Mouse (Mus musculus) heart, embryonic 14.5 days (tissue): ENCODE results near the gene Thoc3. TPM values are rescaled to one million over a fixed set of nuclear protein-coding genes. Genes with fewer than 3 reads are reported as not detected.
"Not testable (repeated sequence)": the region's sequence is repeated elsewhere in the genome, so short reads cannot be mapped to it uniquely, and the experiment has no call there.

Experiments used
- ATAC-seq: fragments of 200-750 bp; cut with Nextera tagmentation; 2 replicates; pipeline ENCODE4 v1.8.0; 2017; ENCODE audit warnings: low read depth, moderate TSS enrichment; ENCODE audit not compliant: insufficient number of reproducible peaks, insufficient read depth, low FRiP score
- H3K27ac ChIP-seq, 2 experiments: fragments of 200-500 bp in 1 of 2; fragments of 300-500 bp in 1 of 2; sonication (generic) in 1 of 2; replicated peaks in 1 of 2; 2 replicates each; pipeline ENCODE4 v1.5.1; 2012 to 2014; ENCODE audit warnings: low read depth in 2 of 2, low read length in 2 of 2, control low read depth in 1 of 2, mild to moderate bottlenecking in 1 of 2, mixed read lengths in 1 of 2; ENCODE audit not compliant: control insufficient read depth in 1 of 2, insufficient read depth in 1 of 2
- H3K27me3 ChIP-seq: fragments of 300-500 bp; sonication (generic); 2 replicates; pipeline ENCODE4 v1.6.1; 2014; ENCODE audit warnings: mild to moderate bottlenecking, low read length, control low read depth; ENCODE audit not compliant: control insufficient read depth, insufficient read depth
- H3K36me3 ChIP-seq: fragments of 300-500 bp; sonication (generic); 2 replicates; pipeline ENCODE4 v1.6.1; 2014; ENCODE audit warnings: mild to moderate bottlenecking, control low read depth, low read length, mixed read lengths; ENCODE audit not compliant: control insufficient read depth, insufficient read depth
- H3K4me1 ChIP-seq, 2 experiments: fragments of 200-500 bp in 1 of 2; fragments of 300-500 bp in 1 of 2; sonication (generic) in 1 of 2; 2 replicates each; pipeline ENCODE4 v1.6.1; 2012 to 2014; ENCODE audit warnings: low read length in 2 of 2, control low read depth in 1 of 2, mixed read lengths in 1 of 2; ENCODE audit not compliant: control insufficient read depth in 2 of 2, insufficient read depth in 2 of 2
- H3K4me2 ChIP-seq: fragments of 300-500 bp; sonication (generic); 2 replicates; pipeline ENCODE4 v1.6.1; 2014; ENCODE audit warnings: mild to moderate bottlenecking, low read length
- H3K4me3 ChIP-seq, 2 experiments: fragments of 200-500 bp in 1 of 2; fragments of 300-500 bp in 1 of 2; sonication (generic) in 1 of 2; 2 replicates each; pipeline ENCODE4 v1.5.1; 2012 to 2014; ENCODE audit warnings: low read length in 2 of 2, mild to moderate bottlenecking in 2 of 2, control low read depth in 1 of 2, low read depth in 1 of 2, moderate library complexity in 1 of 2; ENCODE audit not compliant: control insufficient read depth in 1 of 2, insufficient read depth in 1 of 2
- H3K9ac ChIP-seq: fragments of 300-500 bp; sonication (generic); 2 replicates; pipeline ENCODE4 v1.6.1; 2014; ENCODE audit warnings: mild to moderate bottlenecking, low read length
- H3K9me3 ChIP-seq: fragments of 300-500 bp; sonication (generic); 2 replicates; pipeline ENCODE4 v1.6.1; 2016; ENCODE audit warnings: low read length, control low read depth; ENCODE audit not compliant: control insufficient read depth
- WGBS: fragments of 180-500 bp; shearing (Covaris S2); extraction: QIAGEN DNeasy Blood & Tissue Kit; methylation state at CpG from one replicate; pipeline ENCODE4 v1.1.7; 2014; 5-methylcytosine and 5-hydroxymethylcytosine counted together
- polyA plus RNA-seq: library from polyadenylated mRNA; unstranded; fragments of >200 nt; fragmentation: Nextera tagmentation; extraction: Ambion mirVana; gene quantifications from 2 replicates; pipeline ENCODE4 v1.2.1, GENCODE M21; 2014

The Thoc3 gene
- polyA plus RNA-seq, 1 experiment from 2014 or later: 88.2 TPM

GRCm38 (mm10) chr13:54501352-54501751, 32.7 kb upstream of the Thoc3 start:
- H3K4me2 ChIP-seq: no peak overlapping the region
- ATAC-seq: no peak
- H3K4me1 ChIP-seq: peaks cover 2 to 12% of the 10 kb centered on the region in 2 experiments; a peak in 3 of 4 replicates
- H3K27ac ChIP-seq: no peak overlapping the region
- no peaks in the 10 kb centered on the region for H3K9me3 ChIP-seq
- H3K9ac ChIP-seq: no peak overlapping the region
- H3K36me3 ChIP-seq: no peaks in the 10 kb centered on the region
- no peak overlapping the region for H3K4me3 ChIP-seq
- no peaks in the 10 kb centered on the region for H3K27me3 ChIP-seq
- WGBS: 66% methylated on average over 2 of the region's 2 CpGs

- H3K4me1 ChIP-seq, H3K27ac ChIP-seq, H3K27me3 ChIP-seq, H3K4me3 ChIP-seq, H3K9me3 ChIP-seq, ATAC-seq, H3K36me3 ChIP-seq, H3K4me2 ChIP-seq, H3K9ac ChIP-seq: not testable (repeated sequence)
- WGBS: 88% methylated on average over 7 of the region's 7 CpGs
Measured at GRCm38 (mm10) chr13:54499551-54499950, 30.9 kb upstream of the Thoc3 start.

- Histone ChIP-seq H3K4me2 (no peak overlapping the region), H3K4me1 (no peaks in the 10 kb centered on the region), H3K36me3 (no peaks in the 10 kb centered on the region), H3K27me3 (no peaks in the 10 kb centered on the region), H3K9me3 (no peaks in the 10 kb centered on the region), H3K4me3 (no peak overlapping the region), H3K27ac (no peak overlapping the region), H3K9ac (no peak overlapping the region)
- 72% methylated on average over 6 of the region's 6 CpGs for WGBS
- ATAC-seq: no peak
Measured at GRCm38 (mm10) chr13:54491381-54491780, 22.7 kb upstream of the Thoc3 start.

- no peak overlapping the region for H3K27ac ChIP-seq
- no peak overlapping the region for H3K4me2 ChIP-seq
- H3K4me3 ChIP-seq: no peak overlapping the region
- no peaks in the 10 kb centered on the region for H3K4me1 ChIP-seq
- no peaks in the 10 kb centered on the region for H3K9me3 ChIP-seq
- H3K27me3 ChIP-seq: no peaks in the 10 kb centered on the region
- 72% methylated on average over 5 of the region's 5 CpGs for WGBS
- H3K9ac ChIP-seq: no peak overlapping the region
- no peak for ATAC-seq
- H3K36me3 ChIP-seq: no peaks in the 10 kb centered on the region
Measured at GRCm38 (mm10) chr13:54490411-54490810, 21.8 kb upstream of the Thoc3 start.

- no peak for ATAC-seq
- WGBS: 80% methylated on average over 14 of the region's 14 CpGs
Measured at GRCm38 (mm10) chr13:54481498-54481897, 12.8 kb upstream of the Thoc3 start.

GRCm38 (mm10) chr13:54479286-54479685, 10.6 kb upstream of the Thoc3 start:
- no peak overlapping the region for H3K9ac ChIP-seq
- no peak overlapping the region for H3K27ac ChIP-seq
- no peaks in the 10 kb centered on the region for H3K4me1 ChIP-seq
- H3K9me3 ChIP-seq: no peaks in the 10 kb centered on the region
- no peak for ATAC-seq
- no peak overlapping the region for H3K4me3 ChIP-seq
- no peaks in the 10 kb centered on the region for H3K27me3 ChIP-seq
- no peaks in the 10 kb centered on the region for H3K36me3 ChIP-seq
- WGBS: 55% methylated on average over 3 of the region's 3 CpGs
- no peak overlapping the region for H3K4me2 ChIP-seq

More at GRCm38 (mm10) chr13:54481498-54481897, 12.8 kb upstream of the Thoc3 start:
- Histone ChIP-seq H3K9me3 (no peaks in the 10 kb centered on the region), H3K4me1 (no peaks in the 10 kb centered on the region), H3K4me2 (no peak overlapping the region), H3K36me3 (no peaks in the 10 kb centered on the region), H3K27me3 (no peaks in the 10 kb centered on the region), H3K4me3 (no peak overlapping the region), H3K9ac (no peak overlapping the region), H3K27ac (no peak overlapping the region)

- Histone ChIP-seq H3K27me3 (no peaks in the 10 kb centered on the region), H3K4me2 (no peak overlapping the region), H3K9ac (no peak overlapping the region), H3K4me3 (no peak overlapping the region), H3K9me3 (peaks cover 3% of the 10 kb centered on the region; the same call in 1 of the 2 replicates), H3K4me1 (no peaks in the 10 kb centered on the region), H3K27ac (no peak overlapping the region), H3K36me3 (no peaks in the 10 kb centered on the region)
- WGBS: 72% methylated on average over 5 of the region's 5 CpGs
- ATAC-seq: no peak
Measured at GRCm38 (mm10) chr13:54475702-54476101, 7.1 kb upstream of the Thoc3 start.

- no peaks in the 10 kb centered on the region for H3K27me3 ChIP-seq
- WGBS: 60% methylated on average over 2 of the region's 2 CpGs
Measured at GRCm38 (mm10) chr13:54474996-54475395, 6.3 kb upstream of the Thoc3 start.

More at GRCm38 (mm10) chr13:54474996-54475395, 6.3 kb upstream of the Thoc3 start:
- Histone ChIP-seq H3K9me3 (peaks cover 3% of the 10 kb centered on the region; the same call in 1 of the 2 replicates), H3K4me2 (no peak overlapping the region), H3K4me1 (no peaks in the 10 kb centered on the region), H3K9ac (no peak overlapping the region), H3K27ac (no peak overlapping the region), H3K36me3 (no peaks in the 10 kb centered on the region), H3K4me3 (no peak overlapping the region)
- no peak for ATAC-seq
